Mouse (Mus musculus) c-Kit-positive CD71-positive TER-119-positive erythroid progenitor cells, embryonic 14.5 days (primary cell): ENCODE results near the gene D230025D16Rik.
"Not testable (repeated sequence)": the region's sequence is repeated elsewhere in the genome, so short reads cannot be mapped to it uniquely, and the experiment has no call there.

ENCODE experiments used
- DNase-seq: peaks from one replicate; pipeline ENCODE4 v3.0.0-alpha.2; 2013; ENCODE audit warnings: low spot score

D230025D16Rik gene

DNA sequence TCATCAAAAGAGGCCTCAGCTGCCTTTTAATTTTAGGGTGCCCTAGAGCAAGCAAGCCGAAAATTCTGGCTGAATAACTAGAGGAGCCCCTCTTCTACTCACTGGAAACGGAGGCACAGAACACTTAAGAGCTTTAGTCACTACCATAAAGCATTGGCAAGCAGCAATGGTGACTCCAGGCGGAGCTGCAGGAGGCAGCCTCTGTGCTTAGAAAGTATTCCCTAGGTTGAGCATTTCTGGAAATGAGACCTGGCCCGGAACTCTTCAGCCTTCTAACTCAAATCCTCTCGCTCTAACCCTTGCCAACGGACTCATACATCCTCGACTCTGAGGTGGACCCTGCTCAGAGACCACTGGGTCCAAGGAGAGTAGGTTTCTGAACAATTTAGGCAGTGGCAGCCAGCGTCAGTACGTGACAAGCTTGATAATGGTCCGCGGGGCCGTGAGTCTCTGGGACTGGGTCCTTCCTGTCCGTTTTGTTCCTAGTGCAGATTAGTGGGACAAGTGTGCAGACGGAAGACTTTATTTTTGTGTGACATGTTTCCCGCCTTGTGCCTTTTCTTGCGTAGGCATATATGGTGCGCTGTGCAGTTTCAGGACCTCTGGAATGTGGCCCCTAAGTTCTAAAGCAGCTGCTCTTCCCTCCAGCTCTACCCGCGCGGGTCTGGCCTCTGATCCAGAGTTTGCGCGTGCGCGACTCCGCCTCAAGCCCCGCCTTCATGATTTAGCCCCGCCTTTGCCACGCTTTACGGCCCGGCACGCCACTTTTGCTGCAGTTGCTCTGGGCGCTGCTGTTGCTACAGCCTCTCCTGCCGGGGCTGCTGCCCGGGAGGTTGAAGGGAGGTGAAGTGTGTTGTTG lies at the start of gene D230025D16Rik:
Gene D230025D16Rik, plus strand, starts transcription at position 733 of the 859 bp plus-strand sequence.
- DNase-seq = peak; percentile 95

DNA sequence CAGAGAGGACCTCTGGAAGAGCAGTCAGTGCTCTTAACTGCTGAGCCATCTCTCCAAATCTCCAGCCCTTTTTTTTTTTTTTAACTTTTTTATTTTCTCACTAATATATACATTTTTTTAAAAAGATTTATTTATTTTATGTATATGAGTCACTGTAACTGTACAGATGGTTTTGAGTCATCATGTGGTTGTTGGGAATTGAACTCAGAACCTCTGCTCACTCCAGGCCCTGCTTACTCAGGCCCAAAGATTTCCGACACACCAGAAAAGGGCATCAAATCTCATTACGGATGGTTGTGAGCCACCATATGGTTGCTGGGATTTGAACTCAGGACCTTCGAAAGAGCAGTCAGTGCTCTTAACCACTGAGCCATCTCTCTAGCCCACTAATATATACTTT lies 49.7 kb upstream of the D230025D16Rik start:
- not testable (repeated sequence) for DNase-seq

DNA sequence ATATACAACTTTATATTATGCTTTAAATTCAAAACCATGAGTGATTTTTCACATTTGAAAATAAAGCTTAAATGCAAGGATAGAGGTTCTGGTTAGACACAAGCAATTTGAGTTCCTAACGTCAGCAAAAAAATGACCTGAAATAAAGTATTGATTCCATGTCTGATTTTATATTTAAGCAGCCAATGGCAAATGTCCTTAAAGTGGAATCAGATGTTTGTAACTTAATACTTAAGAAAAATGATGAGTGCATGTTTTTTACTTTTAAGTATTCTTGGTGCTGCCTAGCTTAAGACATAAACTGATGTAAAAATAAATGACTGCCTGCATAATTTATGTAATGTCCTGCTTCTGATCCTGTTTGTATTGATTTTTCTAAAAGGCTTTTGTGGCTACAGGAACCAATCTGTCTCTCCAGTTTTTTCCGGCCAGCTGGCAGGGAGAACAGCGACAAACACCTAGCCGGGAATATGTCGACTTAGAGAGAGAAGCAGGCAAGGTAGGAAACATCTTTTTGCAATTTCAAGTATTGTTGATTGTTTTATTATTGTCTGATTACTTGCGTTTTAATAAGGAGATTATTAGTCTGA lies 46.6 kb upstream of the D230025D16Rik start:
- no peak for DNase-seq

DNA sequence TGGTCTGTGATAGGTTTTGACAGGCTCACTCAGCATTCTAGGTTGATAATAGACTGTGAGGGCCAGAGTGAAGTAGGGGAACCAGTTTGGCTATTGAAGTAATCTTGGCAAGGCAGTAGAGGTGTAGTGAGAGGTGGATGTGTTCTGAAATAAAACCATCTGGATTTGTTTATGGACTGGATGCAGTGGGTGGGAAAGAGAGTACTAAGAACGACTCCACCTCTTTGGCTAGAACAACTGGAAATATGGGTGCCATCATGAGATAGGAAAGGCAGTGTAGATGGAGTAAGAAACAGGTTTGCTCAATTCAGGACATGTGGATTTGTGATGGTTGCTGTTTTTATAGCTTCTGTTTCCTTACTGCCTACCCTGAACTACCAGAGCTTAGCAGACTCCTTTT lies 42.7 kb upstream of the D230025D16Rik start:
- no peak for DNase-seq

DNA sequence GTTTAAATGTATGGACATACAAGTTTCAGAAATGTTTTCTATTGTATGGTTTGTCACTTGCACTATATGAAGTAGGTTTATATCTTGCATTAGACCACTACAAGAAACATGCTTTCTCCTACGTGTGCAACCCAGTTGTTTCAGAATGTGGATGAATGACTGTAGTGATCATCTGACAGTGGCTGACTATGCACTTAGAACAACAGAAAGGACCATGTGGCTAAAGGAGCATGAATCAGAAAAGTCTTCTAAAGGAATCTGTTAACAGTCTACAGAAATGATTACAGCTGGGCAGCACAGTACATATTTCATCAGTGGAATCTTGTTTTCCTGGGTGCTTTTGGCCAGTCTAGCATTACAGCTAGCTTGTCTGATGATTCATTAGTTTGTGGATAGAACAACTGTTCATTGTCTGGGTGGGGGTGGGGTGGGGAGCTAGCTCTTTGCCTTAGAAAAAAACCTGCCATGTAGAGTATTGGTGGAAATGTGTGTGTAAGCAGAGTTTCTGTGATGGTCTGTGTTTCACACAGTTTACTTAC lies 38.4 kb upstream of the D230025D16Rik start:
- DNase-seq = no peak

DNA sequence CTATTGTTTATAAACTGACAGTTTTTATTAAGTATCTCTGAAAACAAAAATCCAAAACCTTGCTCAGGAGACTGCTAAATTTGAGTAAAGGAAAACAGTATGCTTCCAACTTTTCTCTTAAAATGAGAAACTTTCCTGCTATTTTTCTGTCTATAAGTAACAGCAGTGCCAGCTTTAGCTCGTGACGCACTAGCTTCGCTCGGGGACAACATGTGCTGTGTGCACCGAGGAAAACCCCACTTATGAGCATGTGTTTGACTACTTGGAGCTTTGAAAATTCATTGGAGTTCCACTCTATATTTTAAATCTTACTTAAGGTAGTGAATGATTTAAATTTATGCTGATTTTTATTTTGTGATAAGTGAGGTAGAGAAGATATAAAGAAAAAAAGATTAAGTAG lies 32.8 kb upstream of the D230025D16Rik start:
- DNase-seq = no peak

DNA sequence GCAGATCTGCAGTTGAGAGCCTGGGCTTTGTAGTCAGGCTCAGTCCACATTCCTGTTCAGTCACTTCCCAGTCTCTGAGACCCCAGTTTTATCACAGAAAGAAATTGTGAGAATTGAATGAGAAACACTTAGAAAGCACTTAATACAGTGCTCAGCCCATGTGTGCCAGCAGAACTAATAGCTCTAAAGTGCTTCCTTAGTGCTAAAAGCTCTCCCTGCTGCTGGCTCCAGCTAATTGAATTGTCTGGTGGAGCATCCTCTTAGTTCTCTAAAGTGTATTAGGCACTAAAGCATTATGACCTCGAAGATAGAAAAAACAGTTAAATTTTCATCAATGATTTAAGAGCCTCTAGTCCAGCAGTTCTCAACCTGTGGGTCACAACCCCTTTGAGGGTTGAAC lies 19.2 kb upstream of the D230025D16Rik start:
- DNase-seq = no peak

DNA sequence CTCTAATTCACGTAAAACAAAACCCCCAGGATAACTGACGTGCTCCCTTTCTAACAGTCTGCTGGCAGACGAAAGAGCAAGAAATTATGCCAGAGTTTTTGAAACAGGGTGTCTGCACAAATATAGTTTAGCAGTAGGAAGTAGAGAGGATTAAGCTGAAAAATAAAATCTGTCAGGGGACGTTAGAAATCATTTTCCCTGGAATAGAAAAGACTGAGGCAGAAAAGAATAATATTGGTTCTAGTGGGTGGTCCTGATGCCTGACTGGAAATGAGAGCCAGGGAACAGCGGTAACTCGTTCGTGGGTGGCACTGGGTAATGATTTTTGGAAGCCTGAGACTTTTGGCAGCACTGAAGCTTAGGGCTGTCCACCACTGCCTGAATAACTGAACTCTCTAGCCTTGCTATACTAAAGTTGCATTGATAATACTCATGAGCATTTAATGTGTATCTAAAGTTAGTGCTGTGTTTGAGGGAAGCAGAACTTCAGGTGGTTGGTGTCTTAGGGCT lies 18.1 kb upstream of the D230025D16Rik start:
- DNase-seq = no peak

DNA sequence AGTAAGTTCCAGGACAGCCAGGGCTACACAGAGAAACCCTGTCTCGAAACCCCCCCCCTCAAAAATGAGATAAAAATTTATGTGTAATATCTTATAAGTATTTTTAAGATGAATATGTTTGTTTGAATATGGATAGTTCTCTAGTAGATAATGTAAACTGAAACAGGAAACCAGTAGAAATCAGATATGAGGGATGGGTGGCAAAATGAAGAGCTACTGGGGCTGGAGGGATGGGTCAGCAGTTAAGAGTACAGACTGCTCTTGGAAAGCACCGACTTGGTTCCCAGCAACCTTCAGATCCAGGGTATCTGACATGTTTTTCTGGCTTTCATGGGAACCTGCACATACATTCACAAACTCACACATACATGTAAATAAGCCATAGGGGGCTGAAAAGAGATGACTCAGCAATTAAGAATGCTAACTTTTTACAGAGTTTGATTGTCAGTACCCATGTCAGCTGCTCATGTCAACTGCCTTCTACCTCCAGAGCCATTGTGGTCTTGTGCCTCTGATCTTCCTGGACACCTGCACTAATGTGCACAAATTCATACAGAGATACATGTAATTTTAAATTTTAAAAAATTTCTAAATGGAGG lies 17.2 kb upstream of the D230025D16Rik start:
- DNase-seq = no peak

DNA sequence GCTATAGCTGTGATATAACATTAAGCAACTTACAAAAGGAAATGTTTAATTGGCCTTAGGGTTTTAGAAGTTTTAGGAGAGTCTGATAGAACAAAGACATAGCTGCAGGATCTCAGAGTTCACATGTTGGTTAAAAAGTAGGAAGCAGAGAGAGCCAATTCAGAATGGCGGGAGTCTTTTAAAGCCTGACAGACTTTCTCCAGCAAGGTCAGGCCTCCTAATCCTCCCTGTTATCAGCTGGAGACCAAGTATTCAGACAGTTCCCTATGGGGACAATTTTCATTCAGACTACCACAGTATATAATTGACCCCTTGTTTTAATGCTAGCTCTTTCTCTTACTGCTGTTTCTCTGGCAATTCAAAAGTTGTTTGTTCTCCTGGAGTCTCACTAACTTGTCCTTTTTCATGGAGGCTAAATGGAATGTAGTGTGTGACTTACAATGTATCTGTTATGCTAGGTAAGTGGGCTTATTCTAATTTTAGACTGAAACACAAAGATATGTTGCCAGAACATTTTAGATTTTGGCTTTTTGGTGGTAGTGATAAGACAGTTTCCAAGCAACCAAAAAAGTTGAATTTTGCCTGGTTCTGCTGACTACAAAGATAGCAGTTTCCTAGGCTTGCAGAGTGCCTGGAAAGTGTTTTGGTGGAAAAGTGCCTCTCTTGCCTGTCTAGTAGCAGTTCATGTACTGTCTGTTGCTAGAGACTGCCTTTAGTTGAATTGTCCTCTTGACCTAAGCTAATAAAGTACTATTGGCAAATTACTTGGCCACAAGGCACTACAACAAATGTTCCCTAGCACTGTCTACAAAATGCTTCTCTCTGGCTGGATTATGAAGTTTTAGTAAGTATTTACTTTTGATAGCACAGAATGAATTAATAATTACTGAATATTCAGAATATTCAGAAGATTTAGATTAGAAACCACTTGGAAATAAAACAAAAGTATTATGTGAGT lies 15.5 kb upstream of the D230025D16Rik start:
- DNase-seq = no peak

DNA sequence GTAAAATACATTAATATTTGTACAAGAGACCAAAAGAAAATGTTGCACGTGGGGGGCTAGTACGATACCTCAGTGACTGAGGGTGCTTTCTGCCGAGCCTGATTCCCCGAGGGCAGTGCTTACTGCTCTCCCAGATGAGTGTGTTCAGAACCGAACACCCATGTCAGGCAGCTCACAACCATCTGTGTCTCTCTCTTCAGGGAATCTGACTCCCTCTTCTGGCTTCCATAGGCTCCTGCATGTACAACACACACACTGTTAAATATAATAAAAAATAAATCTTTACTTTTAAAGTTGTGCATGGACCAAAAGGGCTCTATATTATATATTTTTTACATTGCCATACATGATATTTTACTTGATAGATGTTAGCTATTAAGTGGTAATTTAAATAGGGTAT lies 10.8 kb upstream of the D230025D16Rik start:
- no peak for DNase-seq

DNA sequence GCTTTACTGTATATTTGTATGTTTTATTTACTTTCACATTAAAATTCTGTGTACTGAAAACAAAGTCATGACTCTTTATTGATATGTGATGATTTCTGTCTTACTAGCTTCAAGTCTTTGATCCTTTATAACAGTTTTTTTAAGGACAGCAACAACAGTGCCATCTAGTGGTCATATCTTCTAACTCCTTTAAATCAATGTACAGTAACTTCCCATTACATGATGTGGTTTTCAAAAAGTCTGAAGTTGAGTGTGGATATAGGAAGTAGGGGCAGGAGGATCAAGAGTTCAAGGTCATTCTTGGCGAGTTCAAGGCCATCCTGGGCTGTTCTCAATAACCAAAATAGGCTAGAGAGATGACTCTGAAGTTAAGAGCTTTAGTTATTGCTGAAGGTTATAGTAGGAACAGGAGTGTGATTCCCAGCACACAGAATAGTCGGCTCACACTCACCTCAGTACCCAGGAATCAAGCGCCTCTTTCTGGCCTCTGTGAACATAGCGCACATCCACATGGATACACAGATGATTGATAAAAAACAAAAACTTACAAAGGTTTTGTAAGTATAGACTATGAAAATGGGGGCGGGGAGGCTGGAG lies 6.9 kb upstream of the D230025D16Rik start:
- DNase-seq = peak; percentile 62

DNA sequence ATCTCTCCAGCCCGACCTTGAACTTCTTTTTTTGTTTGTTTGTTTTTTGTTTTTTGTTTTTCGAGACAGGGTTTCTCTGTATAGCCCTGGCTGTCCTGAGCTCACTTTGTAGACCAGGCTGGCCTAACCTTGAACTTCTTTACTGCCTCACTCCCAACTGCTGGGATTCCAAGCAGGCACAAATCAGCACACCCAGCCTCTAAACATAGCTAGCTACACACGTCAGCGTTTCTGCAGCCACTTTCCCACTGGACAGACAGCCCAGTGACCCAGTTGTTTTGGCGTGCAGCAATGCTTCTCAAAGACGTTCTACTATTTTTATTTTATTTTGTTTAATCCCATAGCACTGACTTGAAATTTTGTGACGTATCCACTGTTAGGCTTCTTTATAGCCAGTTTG lies 1.1 kb upstream of the D230025D16Rik start:
- DNase-seq = no peak

DNA sequence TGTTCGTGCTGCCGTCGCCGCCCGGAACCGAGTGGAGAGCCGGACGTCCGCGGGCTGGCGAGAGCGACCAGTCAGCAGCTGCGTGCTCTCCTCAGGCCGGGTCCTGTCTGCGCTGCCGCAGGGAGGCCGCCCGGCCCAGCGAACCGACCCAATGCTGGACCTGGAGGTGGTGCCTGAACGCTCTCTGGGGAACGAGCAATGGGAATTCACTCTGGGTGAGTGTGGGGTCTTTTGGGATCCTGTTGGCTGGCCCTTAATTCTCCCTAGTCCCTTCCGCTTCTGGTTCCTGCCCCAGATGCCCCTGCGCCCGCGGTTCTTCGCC lies 288 bp downstream of the D230025D16Rik start:
- no peak for DNase-seq

DNA sequence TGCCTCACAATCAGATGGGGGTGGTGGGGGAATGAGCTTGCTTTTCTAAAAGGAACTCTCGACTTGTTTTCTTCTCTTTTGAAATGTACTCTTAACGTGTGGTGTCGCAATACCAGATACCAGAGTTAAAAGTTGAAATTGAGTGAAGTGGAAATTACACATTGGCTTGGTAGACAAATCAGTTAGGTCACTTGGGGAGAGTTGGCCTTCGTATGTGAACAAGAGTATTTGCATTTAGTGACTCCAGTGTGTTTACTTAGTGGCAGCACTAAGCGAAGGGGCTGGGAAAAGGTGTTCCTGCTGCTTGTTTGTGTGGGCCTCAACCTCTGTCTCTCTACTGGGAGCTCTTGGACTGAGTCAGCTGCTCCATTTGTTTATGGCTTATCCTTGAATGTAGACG lies 972 bp downstream of the D230025D16Rik start:
- peak; percentile 32 for DNase-seq

DNA sequence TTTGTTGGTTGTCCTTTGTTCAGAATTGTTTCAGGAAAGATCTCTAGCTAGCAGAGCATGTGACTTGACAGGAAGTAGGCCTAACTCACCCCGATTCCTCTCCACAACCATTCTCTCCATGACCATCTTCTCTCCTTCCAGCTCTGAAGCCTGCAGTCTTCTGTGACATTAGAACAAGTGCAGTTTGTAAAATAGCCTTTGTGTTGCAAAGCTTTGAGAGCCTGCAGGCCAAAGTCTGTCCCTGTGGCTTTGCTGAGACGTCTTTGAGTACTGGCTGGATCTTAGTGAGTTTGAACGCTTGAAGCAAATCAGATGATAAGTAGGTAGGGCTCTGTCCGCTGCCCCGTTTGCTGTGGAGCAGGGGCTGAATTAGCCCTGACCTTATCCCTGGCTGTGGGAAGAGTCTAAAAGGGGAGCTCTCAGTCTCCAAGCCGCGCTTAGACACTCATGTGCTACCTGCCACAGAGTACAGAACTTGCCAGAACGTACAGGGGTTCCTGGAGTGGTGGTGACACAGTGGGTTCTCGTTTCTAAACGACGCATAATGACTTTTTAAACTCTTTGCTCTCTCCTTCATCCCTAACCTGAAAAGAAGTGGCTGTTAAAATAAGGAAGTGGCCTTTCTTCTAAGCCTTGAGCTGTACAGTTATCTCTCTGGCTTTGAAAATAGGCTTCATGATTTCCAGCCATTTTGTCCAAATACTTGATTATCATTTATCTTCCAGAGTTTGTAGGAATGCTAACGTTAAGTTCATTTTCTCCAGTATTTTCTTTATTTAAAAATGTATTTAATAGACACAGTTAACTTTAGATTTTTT lies 6.8 kb downstream of the D230025D16Rik start:
- no peak for DNase-seq

DNA sequence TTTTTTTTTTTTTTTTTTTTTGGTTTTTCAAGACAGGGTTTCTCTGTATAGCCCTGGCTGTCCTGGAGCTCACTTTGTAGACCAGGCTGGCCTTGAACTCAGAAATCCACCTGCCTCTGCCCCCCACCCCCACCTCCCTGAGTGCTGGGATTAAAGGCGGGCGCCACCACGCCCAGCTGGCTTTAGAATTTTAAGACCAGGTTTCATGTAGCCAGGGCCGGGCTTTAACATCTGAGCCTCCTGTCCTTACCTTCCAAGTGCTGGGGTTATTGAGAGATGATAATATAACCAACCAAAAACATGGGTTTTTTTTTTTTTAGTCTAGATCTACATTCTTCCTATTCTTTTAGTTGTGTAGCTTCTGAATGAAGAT lies 7.4 kb downstream of the D230025D16Rik start:
- not testable (repeated sequence) for DNase-seq

DNA sequence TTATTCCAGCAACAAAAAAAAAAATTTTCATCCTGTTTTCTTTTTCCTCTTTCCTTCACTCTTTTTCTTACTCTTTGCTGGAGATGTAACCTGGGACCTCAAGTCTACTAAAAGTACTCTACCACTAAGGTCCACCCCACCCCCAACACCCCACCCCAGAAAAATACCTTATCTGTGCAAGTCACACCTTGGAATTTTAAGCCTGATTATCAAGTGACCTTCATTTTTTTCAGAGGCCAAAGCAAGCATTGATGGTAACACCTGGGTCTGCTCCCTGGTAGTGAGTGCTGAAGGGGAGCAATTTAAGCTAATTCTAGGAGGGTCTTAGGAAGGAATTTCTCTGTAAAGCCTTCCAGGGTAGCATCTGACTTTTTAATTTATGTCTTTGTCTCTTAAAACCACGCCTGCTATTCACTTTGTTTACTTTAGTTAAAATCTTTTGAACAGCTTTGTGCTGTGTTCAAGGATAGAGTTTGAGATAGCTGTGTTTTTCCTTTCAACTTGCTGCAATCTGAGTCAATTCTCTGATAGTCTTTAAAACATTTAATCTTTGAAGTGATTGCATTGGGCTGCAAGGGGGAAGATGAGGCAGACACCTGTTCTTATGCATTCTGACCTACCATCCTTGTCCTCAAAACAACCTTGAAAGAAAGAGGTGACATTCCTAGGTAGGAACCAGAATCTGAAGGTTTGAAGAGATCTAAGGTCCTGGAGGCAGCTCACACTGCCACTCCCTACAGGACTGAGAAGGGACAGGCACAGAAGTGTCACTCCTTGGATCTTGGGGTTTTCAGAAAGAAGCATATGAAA lies 8.4 kb downstream of the D230025D16Rik start:
- DNase-seq = peak; percentile 26

DNA sequence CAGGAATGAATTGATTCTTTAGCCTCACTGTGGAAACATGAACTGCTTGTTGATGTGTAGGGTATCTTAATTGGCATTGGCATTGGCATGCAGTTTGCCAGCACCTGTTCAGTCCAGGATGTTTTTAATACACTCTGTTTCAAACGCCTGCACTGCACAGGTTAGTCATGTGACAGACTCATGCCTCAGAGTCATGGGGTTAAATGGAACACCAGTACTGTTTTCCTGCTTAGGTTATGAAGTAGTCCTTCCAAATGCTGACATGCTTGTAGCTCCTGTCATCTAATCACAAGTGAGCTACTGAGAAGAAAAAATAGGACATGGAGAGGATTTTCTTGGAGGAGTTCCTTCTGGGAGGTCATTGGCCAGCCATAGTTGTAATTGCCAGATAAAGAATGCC lies 10.3 kb downstream of the D230025D16Rik start:
- DNase-seq = no peak
